Mouse (Mus musculus): ENCODE measurements at regions not wholly inside any gene's neighbourhood (a gene's known extent, or its start where the extent isn't known, plus 50 kb on each side); places are given as distances from the start of the nearest gene placed in this dataset.

GRCm38 (mm10) chr16:31370590-31371092 is 51.4 kb upstream of the Bdh1 start:
- in situ Hi-C loops (cut with MboI, MseI) = loop anchor here (5.0 kb wide), 1 partner anchor 1572 kb away; no protein-coding TSS in a partner anchor

GRCm38 (mm10) chr16:31369849-31370248 is 52.2 kb upstream of the Bdh1 start:
- in situ Hi-C loops (cut with MboI, MseI) = loop anchor here (5.0 kb wide), 1 partner anchor 1572 kb away; no protein-coding TSS in a partner anchor

GRCm38 (mm10) chr16:31367521-31368245 is 53.1 kb upstream of the Apod start:
- in situ Hi-C loops (cut with MboI, MseI) = no loop called here

GRCm38 (mm10) chr16:31366033-31366432 is 51.4 kb upstream of the Apod start:
- in situ Hi-C loops (cut with MboI, MseI) = no loop called here

GRCm38 (mm10) chr16:31364475-31364874 is 49.9 kb upstream of the Apod start:
- in situ Hi-C loops (cut with MboI, MseI) = no loop called here
